8 mouse cellular contexts compared by ENCODE assay signal in genomic region chr12:76837844-76838650, GRCm38 (mm10). TPM values are rescaled to one million over a fixed set of nuclear protein-coding genes. Genes with fewer than 3 reads are reported as not detected.
DNase-seq lines count a peak whose midpoint lies in the region; ATAC-seq and TF ChIP-seq lines count a peak whose summit lies in the region.
"Had no signal": no experiment of that assay in that cellular context is flagged by ENCODE, and none has a peak within 500 bp of the region (broad histone marks: within the 10 kb centered on the region; RNA-seq: fewer than 3 reads in every experiment).

No protein-coding gene starts in this region.

- 12% methylated on average over 21 of the region's 21 CpGs for WGBS in spleen, adult 2 months
- WGBS in liver, embryonic 12.5 days (ENCODE audit: insufficient replicate concordance) = 8% methylated on average over 21 of the region's 21 CpGs

- peaks cover 2% of the 10 kb centered on the region for H3K4me1 ChIP-seq in spleen, adult 2 months (ENCODE audit: control insufficient read depth, insufficient read depth, insufficient read length)
- H3K4me1 ChIP-seq in erythroblast, embryonic 14.5 days (ENCODE audit: control insufficient read depth) = peaks cover 26% of the 10 kb centered on the region
- peaks cover 23% of the 10 kb centered on the region for H3K4me1 ChIP-seq in liver, embryonic 12.5 days

- peak overlapping the region; percentile 79 for H3K9ac ChIP-seq in liver, embryonic 12.5 days

- H3K36me3 ChIP-seq in spleen, adult 2 months (ENCODE audit: control insufficient read depth, insufficient read depth, low read length) = no peaks in the 10 kb centered on the region; the same call in 1 of the 2 replicates
- H3K36me3 ChIP-seq in erythroblast, embryonic 14.5 days (ENCODE audit: control insufficient read depth) = peaks cover 13% of the 10 kb centered on the region
- no peaks in the 10 kb centered on the region for H3K36me3 ChIP-seq in liver, embryonic 12.5 days

- peak; percentile 45 for ATAC-seq in liver, embryonic 12.5 days

- H3K4me2 ChIP-seq in liver, embryonic 12.5 days = peak overlapping the region; percentile 73

- H3K27me3 ChIP-seq in spleen, adult 2 months (ENCODE audit: control insufficient read depth, insufficient read depth, low read length) = no peaks in the 10 kb centered on the region
- peaks cover 16% of the 10 kb centered on the region for H3K27me3 ChIP-seq in erythroblast, embryonic 14.5 days (ENCODE audit: control insufficient read depth)
- H3K27me3 ChIP-seq in liver, embryonic 12.5 days (replicated peaks) = peaks cover 13% of the 10 kb centered on the region; the same call in 1 of the 2 replicates

- no peak for TF ChIP-seq CTCF in spleen, adult 2 months (IDR thresholded peaks at IDR 0.05; ENCODE audit: extremely low read depth, insufficient read depth, insufficient read length, insufficient replicate concordance)

- no peaks in the 10 kb centered on the region for H3K9me3 ChIP-seq in erythroblast, embryonic 14.5 days (ENCODE audit: control insufficient read depth, low read length)
- no peaks in the 10 kb centered on the region for H3K9me3 ChIP-seq in liver, embryonic 12.5 days (replicated peaks)

- peak overlapping the region; percentile 71 for H3K4me3 ChIP-seq in spleen, adult 2 months (ENCODE audit: extremely low read depth, insufficient read depth, insufficient read length)
- H3K4me3 ChIP-seq in erythroblast, embryonic 14.5 days (replicated peaks) = peak overlapping the region; percentile 75
- H3K4me3 ChIP-seq in liver, embryonic 12.5 days = peak overlapping the region; percentile 73

- no peak for DNase-seq in spleen, adult 2 months (ENCODE audit: low read depth in 1 of 2, low spot score in 2 of 2)
- no peak for DNase-seq in spleen, postnatal 14 days (ENCODE audit: low spot score in 2 of 2)
- peak; percentile 47 for DNase-seq in testis, postnatal 10 days (ENCODE audit: low spot score)
- DNase-seq in adrenal gland, adult 18-20 months (ENCODE audit: low spot score in 2 of 2) = no peak
- no peak for DNase-seq in adrenal gland, postnatal 14 days

- H3K27ac ChIP-seq in spleen, adult 2 months (ENCODE audit: insufficient read depth, low read length) = peak overlapping the region; percentile 81
- peak overlapping the region; percentile 74 for H3K27ac ChIP-seq in liver, embryonic 12.5 days

- peak; percentile 38; the same call in 1 of the 2 replicates for TF ChIP-seq POLR2A in spleen, adult 2 months (IDR thresholded peaks at IDR 0.05; ENCODE audit: low read depth, low read length)

RNA-seq across cellular contexts. Expression of gene Rab15, which starts 15.3 kb away (rescaled TPM):
- polyA plus RNA-seq in spleen, adult 2 months (2012; rRNA removed) = 0.89 and 1.5 TPM in 2 replicates
- not detected in 2 replicates for polyA plus RNA-seq in erythroblast, embryonic 14.5 days (2012)
- polyA plus RNA-seq in liver, embryonic 12.5 days (2016; fragmentation: Nextera tagmentation; extraction: Ambion mirVana) = 0.31 and 0.85 TPM in 2 replicates
- total RNA-seq in adrenal gland, adult 18-20 months (2021) = 1 to 10 TPM; 2.3 to 2.5 TPM
- 1.7 and 4.9 TPM in 2 replicates for total RNA-seq in adrenal gland, postnatal 14 days (2021)
- total RNA-seq: hematopoietic stem cell, adult 5-6 weeks had no signal

RNA-seq across cellular contexts. Expression of gene Gpx2, which starts 42.7 kb away (rescaled TPM):
- not detected in 2 replicates for polyA plus RNA-seq in spleen, adult 2 months (2012; rRNA removed)
- not detected in 2 replicates for polyA plus RNA-seq in erythroblast, embryonic 14.5 days (2012)
- not detected in 2 replicates for polyA plus RNA-seq in liver, embryonic 12.5 days (2016; fragmentation: Nextera tagmentation; extraction: Ambion mirVana)
- not detected for total RNA-seq in adrenal gland, adult 18-20 months (2021)
- total RNA-seq in adrenal gland, postnatal 14 days (2021) = not detected in 2 replicates
- total RNA-seq: hematopoietic stem cell, adult 5-6 weeks had no signal
